Mouse (Mus musculus) frontal cortex, postnatal 10 days (tissue): ENCODE measurements at regions not wholly inside any gene's neighbourhood (a gene's known extent, or its start where the extent isn't known, plus 50 kb on each side); places are given as distances from the start of the nearest gene placed in this dataset.
"Not testable (repeated sequence)": the region's sequence is repeated elsewhere in the genome, so short reads cannot be mapped to it uniquely, and the experiment has no call there.

Experiments
- DNase-seq, 2 experiments: peaks; one replicate each; pipeline ENCODE4 v3.0.0; 2022; ENCODE audit warnings: low spot score in 2 of 2, mixed read lengths in 1 of 2

GRCm38 (mm10) chr1:80969927-80970326 lies 106.8 kb upstream of the Nyap2 start:
- no peak for DNase-seq

- no peak for DNase-seq
These were observed 107.6 kb upstream of the Nyap2 start for GRCm38 (mm10) chr1:80969194-80969593.

- DNase-seq: no peak
These were observed 111.0 kb upstream of the Nyap2 start for GRCm38 (mm10) chr1:80965792-80966191.

- no peak for DNase-seq
These were observed 112.4 kb upstream of the Nyap2 start for GRCm38 (mm10) chr1:80964376-80964775.

GRCm38 (mm10) chr1:80963838-80964237 lies 112.9 kb upstream of the Nyap2 start:
- no peak for DNase-seq

GRCm38 (mm10) chr1:80950406-80950805 lies 126.3 kb upstream of the Nyap2 start:
- no peak for DNase-seq

- DNase-seq: not testable (repeated sequence)
These were observed 130.7 kb upstream of the Nyap2 start for GRCm38 (mm10) chr1:80946049-80946448.

- DNase-seq: no peak
These were observed 137.4 kb upstream of the Nyap2 start for GRCm38 (mm10) chr1:80939372-80939771.

- no peak for DNase-seq
These were observed 141.0 kb upstream of the Dock10 start for GRCm38 (mm10) chr1:80899281-80899680.

- no peak for DNase-seq
These were observed 116.0 kb upstream of the Dock10 start for GRCm38 (mm10) chr1:80874140-80874849.

- DNase-seq: no peak
These were observed 115.3 kb upstream of the Dock10 start for GRCm38 (mm10) chr1:80873596-80873995.

- no peak for DNase-seq
These were observed 110.5 kb upstream of the Dock10 start for GRCm38 (mm10) chr1:80868805-80869204.

- DNase-seq: no peak
These were observed 98.7 kb upstream of the Dock10 start for GRCm38 (mm10) chr1:80856981-80857380.

- DNase-seq: no peak
These were observed 96.8 kb upstream of the Dock10 start for GRCm38 (mm10) chr1:80854945-80855656.

GRCm38 (mm10) chr1:80854289-80854701 lies 96.0 kb upstream of the Dock10 start:
- DNase-seq: peak; percentile 41 to 61

GRCm38 (mm10) chr1:80852761-80853160 lies 94.4 kb upstream of the Dock10 start:
- no peak for DNase-seq

GRCm38 (mm10) chr1:80830196-80830794 lies 72.0 kb upstream of the Dock10 start:
- no peak for DNase-seq

- no peak for DNase-seq
These were observed 68.1 kb upstream of the Dock10 start for GRCm38 (mm10) chr1:80826383-80826782.

GRCm38 (mm10) chr1:80823953-80824352 lies 65.6 kb upstream of the Dock10 start:
- no peak for DNase-seq

GRCm38 (mm10) chr1:80822185-80822584 lies 63.9 kb upstream of the Dock10 start:
- no peak for DNase-seq

GRCm38 (mm10) chr1:80812906-80813305 lies 54.6 kb upstream of the Dock10 start:
- no peak for DNase-seq
